Mouse (Mus musculus) liver, embryonic 12.5 days (tissue): ENCODE results near the gene Mecom. TPM values are rescaled to one million over a fixed set of nuclear protein-coding genes. Genes with fewer than 3 reads are reported as not detected.

Experiments used
- ATAC-seq: fragments of 200-750 bp; cut with Nextera tagmentation; 2 replicates; pipeline ENCODE4 v1.8.0; 2017; ENCODE audit warnings: moderate number of reproducible peaks, mild to moderate bottlenecking, moderate library complexity
- H3K27ac ChIP-seq: fragments of 300-500 bp; sonication (generic); 2 replicates; pipeline ENCODE4 v1.5.1; 2016; ENCODE audit warnings: mild to moderate bottlenecking
- H3K27me3 ChIP-seq: fragments of 300-500 bp; sonication (generic); replicated peaks from 2 replicates; pipeline ENCODE4 v1.6.1; 2016; ENCODE audit warnings: mild to moderate bottlenecking, moderate library complexity
- H3K36me3 ChIP-seq: fragments of 300-500 bp; sonication (generic); 2 replicates; pipeline ENCODE4 v1.6.1; 2016; ENCODE audit warnings: mild to moderate bottlenecking, moderate library complexity
- H3K4me1 ChIP-seq: fragments of 300-500 bp; sonication (generic); 2 replicates; pipeline ENCODE4 v1.6.1; 2016
- H3K4me2 ChIP-seq: fragments of 300-500 bp; sonication (generic); 2 replicates; pipeline ENCODE4 v1.6.1; 2016; ENCODE audit warnings: mild to moderate bottlenecking, moderate library complexity
- H3K4me3 ChIP-seq: fragments of 300-500 bp; sonication (generic); 2 replicates; pipeline ENCODE4 v1.5.1; 2016; ENCODE audit warnings: mild to moderate bottlenecking, moderate library complexity
- H3K9ac ChIP-seq: fragments of 300-500 bp; sonication (generic); 2 replicates; pipeline ENCODE4 v1.6.1; 2016; ENCODE audit warnings: mild to moderate bottlenecking, moderate library complexity
- H3K9me3 ChIP-seq: fragments of 300-500 bp; sonication (generic); replicated peaks from 2 replicates; pipeline ENCODE4 v1.6.1; 2016; ENCODE audit warnings: mild to moderate bottlenecking, moderate library complexity
- whole genome bisulfite sequencing: fragments of 180-500 bp; shearing (Covaris S2); methylation state at CpG from one replicate; pipeline ENCODE4 v1.1.7; 2016; ENCODE audit not compliant: insufficient replicate concordance; 5-methylcytosine and 5-hydroxymethylcytosine counted together
- polyA plus RNA-seq: library from polyadenylated mRNA; unstranded; fragments of >200 nt; fragmentation: Nextera tagmentation; extraction: Ambion mirVana; gene quantifications from 2 replicates; pipeline ENCODE4 v1.2.1, GENCODE M21; 2016

The Mecom gene
- polyA plus RNA-seq, 1 experiment from 2014 or later: 1.8 TPM

- Histone ChIP-seq H3K4me2 (no peak overlapping the region), H3K9me3 (no peaks in the 10 kb centered on the region), H3K4me3 (no peak overlapping the region), H3K27me3 (no peaks in the 10 kb centered on the region), H3K9ac (no peak overlapping the region), H3K4me1 (no peaks in the 10 kb centered on the region), H3K36me3 (no peaks in the 10 kb centered on the region), H3K27ac (no peak overlapping the region)
- no peak for ATAC-seq
- WGBS: 66% methylated on average over 5 of the region's 5 CpGs
These were observed 294.1 kb downstream of the Mecom start for GRCm38 (mm10) chr3:30253714-30254113.

- ATAC-seq: no peak
- WGBS: 65% methylated on average over 4 of the region's 4 CpGs
- no peaks in the 10 kb centered on the region for H3K4me1 ChIP-seq
These were observed 299.0 kb downstream of the Mecom start for GRCm38 (mm10) chr3:30248656-30249384.

GRCm38 (mm10) chr3:30247256-30247655 lies 300.6 kb downstream of the Mecom start:
- 77% methylated on average over 5 of the region's 5 CpGs for WGBS
- H3K36me3 ChIP-seq: no peaks in the 10 kb centered on the region
- H3K27me3 ChIP-seq: no peaks in the 10 kb centered on the region
- H3K9me3 ChIP-seq: no peaks in the 10 kb centered on the region
- no peak overlapping the region for H3K4me3 ChIP-seq
- no peak overlapping the region for H3K4me2 ChIP-seq
- no peak overlapping the region for H3K27ac ChIP-seq
- no peak for ATAC-seq
- H3K9ac ChIP-seq: no peak overlapping the region
- H3K4me1 ChIP-seq: no peaks in the 10 kb centered on the region

More at GRCm38 (mm10) chr3:30248656-30249384, 299.0 kb downstream of the Mecom start:
- H3K36me3 ChIP-seq: no peaks in the 10 kb centered on the region
- no peak overlapping the region for H3K4me3 ChIP-seq
- H3K9ac ChIP-seq: no peak overlapping the region
- H3K27me3 ChIP-seq: no peaks in the 10 kb centered on the region
- H3K4me2 ChIP-seq: no peak overlapping the region
- H3K9me3 ChIP-seq: no peaks in the 10 kb centered on the region
- no peak overlapping the region for H3K27ac ChIP-seq

DNA sequence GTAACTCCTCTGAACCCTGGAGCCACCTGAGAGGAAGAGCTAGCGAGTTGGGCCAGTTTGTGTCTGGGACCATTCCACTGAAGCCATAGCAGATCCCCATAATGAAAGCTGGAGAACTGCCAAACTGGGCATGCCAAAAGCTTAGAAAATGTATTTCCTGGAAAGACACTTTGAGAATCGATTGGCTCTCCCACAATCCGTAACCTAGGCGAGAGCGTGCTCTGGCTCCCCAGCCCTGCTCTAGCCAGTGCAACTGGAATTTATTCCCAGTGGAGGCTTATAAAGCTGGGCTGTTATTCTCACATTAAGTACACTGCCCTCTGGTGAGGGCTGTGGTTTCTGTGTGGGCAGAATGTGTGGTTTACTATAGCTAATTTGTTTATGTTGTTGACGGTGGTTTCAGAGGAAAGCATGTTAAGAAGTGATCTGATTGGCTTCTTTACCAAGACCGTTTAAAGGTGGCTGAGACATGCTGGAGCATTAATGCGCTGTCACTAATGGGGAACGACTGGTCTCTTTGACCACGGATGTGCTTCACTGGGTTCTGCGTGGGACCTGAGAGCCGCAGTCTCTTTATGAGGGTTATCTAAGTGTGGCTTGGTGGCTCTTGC lies 301.3 kb downstream of the Mecom start:
- no peaks in the 10 kb centered on the region for H3K4me1 ChIP-seq
- no peak overlapping the region for H3K4me2 ChIP-seq
- no peaks in the 10 kb centered on the region for H3K27me3 ChIP-seq
- WGBS: 59% methylated on average over 12 of the region's 12 CpGs
- no peak overlapping the region for H3K27ac ChIP-seq
- no peak overlapping the region for H3K4me3 ChIP-seq
- H3K9me3 ChIP-seq: no peaks in the 10 kb centered on the region
- no peaks in the 10 kb centered on the region for H3K36me3 ChIP-seq
- ATAC-seq: no peak
- H3K9ac ChIP-seq: no peak overlapping the region

DNA sequence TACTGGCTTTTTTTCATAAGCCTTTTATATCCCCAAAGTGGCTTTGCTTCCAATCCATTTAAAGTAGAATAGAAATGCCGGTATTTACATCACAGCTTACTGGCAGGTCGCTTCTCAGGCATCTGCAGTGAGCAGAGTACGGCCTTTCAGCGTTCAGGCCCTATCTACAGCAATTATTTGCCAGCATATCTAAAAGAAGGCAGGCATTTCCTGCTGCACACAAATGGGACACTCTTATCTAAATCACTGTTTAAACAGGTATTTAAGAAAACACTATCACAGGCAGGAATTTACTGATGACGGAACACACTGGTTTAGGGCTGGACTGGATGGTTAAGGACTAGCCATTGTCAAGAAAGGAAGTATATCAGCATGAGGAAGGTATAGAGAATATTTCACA lies 301.9 kb downstream of the Mecom start:
- no peaks in the 10 kb centered on the region for H3K27me3 ChIP-seq
- no peaks in the 10 kb centered on the region for H3K9me3 ChIP-seq
- no peak overlapping the region for H3K4me3 ChIP-seq
- no peak overlapping the region for H3K4me2 ChIP-seq
- no peak overlapping the region for H3K27ac ChIP-seq
- no peak for ATAC-seq
- WGBS: 39% methylated on average over 5 of the region's 5 CpGs
- no peaks in the 10 kb centered on the region for H3K36me3 ChIP-seq
- no peaks in the 10 kb centered on the region for H3K4me1 ChIP-seq
- H3K9ac ChIP-seq: no peak overlapping the region

GRCm38 (mm10) chr3:30244401-30244871 lies 303.4 kb downstream of the Mecom start:
- no peak for ATAC-seq
- Histone ChIP-seq H3K4me3 (no peak overlapping the region), H3K9ac (no peak overlapping the region), H3K4me2 (no peak overlapping the region), H3K4me1 (no peaks in the 10 kb centered on the region), H3K9me3 (no peaks in the 10 kb centered on the region), H3K27me3 (no peaks in the 10 kb centered on the region), H3K36me3 (no peaks in the 10 kb centered on the region), H3K27ac (no peak overlapping the region)
- WGBS: 51% methylated on average over 7 of the region's 7 CpGs

GRCm38 (mm10) chr3:30243776-30244275 lies 304.0 kb downstream of the Mecom start:
- no peak for ATAC-seq
- Histone ChIP-seq H3K9ac (no peak overlapping the region), H3K27ac (no peak overlapping the region), H3K4me2 (no peak overlapping the region), H3K9me3 (no peaks in the 10 kb centered on the region), H3K36me3 (no peaks in the 10 kb centered on the region), H3K4me1 (no peaks in the 10 kb centered on the region), H3K27me3 (no peaks in the 10 kb centered on the region), H3K4me3 (no peak overlapping the region)
- 47% methylated on average over 8 of the region's 8 CpGs for WGBS

DNA sequence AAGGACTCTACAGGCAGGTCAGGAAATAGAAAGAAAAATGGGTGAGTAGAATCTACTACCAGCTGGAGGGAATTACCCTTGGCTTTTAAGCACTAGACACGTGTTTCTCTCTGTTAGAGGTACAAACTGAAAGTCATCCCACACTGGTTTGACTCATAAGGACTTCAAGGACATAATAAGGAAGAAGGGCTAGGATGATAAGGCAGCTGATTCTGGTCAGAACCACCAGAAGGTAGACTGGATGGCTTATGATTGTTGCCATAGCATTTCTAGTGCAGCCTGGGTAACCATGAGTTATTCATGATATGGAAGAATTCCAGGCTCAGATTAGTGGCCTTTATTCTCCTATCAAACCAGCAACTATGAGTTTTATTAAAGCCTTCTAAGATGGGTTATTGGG lies 308.4 kb downstream of the Mecom start:
- Histone ChIP-seq H3K9ac (no peak overlapping the region), H3K4me1 (no peaks in the 10 kb centered on the region), H3K27ac (no peak overlapping the region), H3K36me3 (no peaks in the 10 kb centered on the region), H3K4me2 (no peak overlapping the region), H3K27me3 (no peaks in the 10 kb centered on the region), H3K9me3 (no peaks in the 10 kb centered on the region), H3K4me3 (no peak overlapping the region)
- no peak for ATAC-seq
- WGBS: 34% methylated on average over 1 of the region's 1 CpGs

GRCm38 (mm10) chr3:30237493-30237892 lies 310.3 kb downstream of the Mecom start:
- H3K9me3 ChIP-seq: no peaks in the 10 kb centered on the region
- no peaks in the 10 kb centered on the region for H3K4me1 ChIP-seq
- no peaks in the 10 kb centered on the region for H3K36me3 ChIP-seq
- no peak overlapping the region for H3K4me3 ChIP-seq
- ATAC-seq: no peak
- WGBS: 59% methylated on average over 5 of the region's 5 CpGs
- no peak overlapping the region for H3K4me2 ChIP-seq
- H3K27ac ChIP-seq: no peak overlapping the region
- no peak overlapping the region for H3K9ac ChIP-seq
- H3K27me3 ChIP-seq: no peaks in the 10 kb centered on the region

DNA sequence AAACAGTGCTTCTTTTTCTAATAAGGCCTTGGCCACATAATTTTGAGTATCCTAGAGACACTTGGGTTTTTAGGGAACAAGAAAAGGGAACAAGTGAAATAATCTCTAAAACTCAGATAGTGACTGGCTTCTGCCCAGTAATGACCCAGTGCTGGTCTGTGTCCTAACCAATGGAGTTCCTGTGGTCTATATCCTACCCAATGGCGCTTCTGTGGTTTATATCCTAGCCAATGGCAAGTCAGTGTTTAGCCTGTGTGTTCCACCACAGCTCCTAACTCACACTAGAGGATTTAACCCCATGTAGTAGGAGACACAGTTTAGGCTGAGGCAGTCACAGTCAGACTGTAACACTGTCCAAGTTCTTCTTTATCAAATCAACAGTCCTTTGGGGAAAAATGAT lies 313.8 kb downstream of the Mecom start:
- Histone ChIP-seq H3K9me3 (no peaks in the 10 kb centered on the region), H3K9ac (no peak overlapping the region), H3K4me3 (no peak overlapping the region), H3K4me2 (no peak overlapping the region), H3K27ac (no peak overlapping the region), H3K36me3 (no peaks in the 10 kb centered on the region), H3K27me3 (no peaks in the 10 kb centered on the region), H3K4me1 (no peaks in the 10 kb centered on the region)
- ATAC-seq: no peak
- 22% methylated on average over 1 of the region's 1 CpGs for WGBS

DNA sequence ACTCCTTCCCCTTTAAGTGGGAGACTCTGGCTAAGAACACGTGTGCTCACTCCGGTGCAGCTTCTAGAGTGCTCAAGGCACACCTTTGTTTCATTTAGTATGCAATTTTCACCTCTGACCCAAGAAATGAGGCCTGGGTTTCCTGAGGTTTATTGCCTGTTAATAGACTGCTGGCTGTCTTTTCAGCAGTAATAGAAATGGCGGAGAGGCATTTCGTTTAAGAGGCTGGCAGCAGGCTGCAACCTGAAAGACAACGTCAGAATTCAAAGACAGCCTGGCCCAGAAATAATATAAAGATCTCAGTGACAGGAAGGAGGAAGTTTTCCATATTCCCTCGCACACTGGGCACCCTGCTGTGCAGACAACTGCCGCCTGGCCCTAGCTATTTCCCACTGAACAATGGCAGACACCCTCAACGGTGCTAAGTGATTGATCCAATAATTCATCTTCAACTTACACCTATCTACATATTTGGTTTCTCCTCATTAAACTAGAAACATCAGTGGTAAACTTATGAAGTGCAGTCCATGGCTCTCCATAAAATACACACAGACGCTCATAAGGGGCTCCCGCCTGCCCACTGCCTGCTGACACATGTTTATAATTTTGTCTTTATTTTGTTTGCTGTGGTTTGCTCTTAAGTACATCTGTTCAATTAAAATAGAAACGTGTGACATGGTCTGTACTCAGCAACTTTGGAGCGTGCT lies 319.7 kb downstream of the Mecom start:
- no peak overlapping the region for H3K4me2 ChIP-seq
- no peak overlapping the region for H3K27ac ChIP-seq
- H3K9me3 ChIP-seq: no peaks in the 10 kb centered on the region
- H3K36me3 ChIP-seq: no peaks in the 10 kb centered on the region
- H3K9ac ChIP-seq: no peak overlapping the region
- ATAC-seq: no peak
- H3K4me3 ChIP-seq: no peak overlapping the region
- H3K4me1 ChIP-seq: no peaks in the 10 kb centered on the region
- 66% methylated on average over 12 of the region's 12 CpGs for WGBS
- H3K27me3 ChIP-seq: no peaks in the 10 kb centered on the region

DNA sequence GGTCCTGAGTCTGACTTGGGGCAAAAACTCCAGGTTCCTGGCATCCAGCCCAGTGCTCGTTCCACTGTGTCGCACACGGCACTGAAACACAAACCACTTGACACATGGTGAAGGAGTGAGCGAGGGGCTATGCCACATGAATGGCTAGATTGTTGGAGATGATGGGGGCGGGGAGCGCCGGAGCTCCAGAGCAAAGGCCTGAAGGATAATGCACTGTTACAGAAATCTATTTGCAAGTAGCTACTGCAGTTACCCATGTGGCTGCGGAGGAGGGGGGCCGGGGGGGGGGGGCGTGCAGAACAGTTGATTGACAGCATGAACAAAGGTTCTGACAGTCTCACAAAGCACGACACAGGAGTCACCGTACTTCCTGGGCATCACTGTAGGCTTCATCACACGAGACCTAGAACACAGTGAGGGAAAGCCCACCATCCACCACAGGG lies 320.9 kb downstream of the Mecom start:
- no peak for ATAC-seq
- WGBS: 73% methylated on average over 13 of the region's 13 CpGs
- H3K9me3 ChIP-seq: no peaks in the 10 kb centered on the region
- H3K36me3 ChIP-seq: no peaks in the 10 kb centered on the region
- no peaks in the 10 kb centered on the region for H3K27me3 ChIP-seq
- H3K4me3 ChIP-seq: no peak overlapping the region
- H3K27ac ChIP-seq: no peak overlapping the region
- no peaks in the 10 kb centered on the region for H3K4me1 ChIP-seq
- no peak overlapping the region for H3K4me2 ChIP-seq
- no peak overlapping the region for H3K9ac ChIP-seq
